Mouse (Mus musculus) c-Kit-negative CD71-positive TER-119-positive erythroid progenitor cells, embryonic 14.5 days (primary cell): Measurements from ENCODE around the gene Fau.

Source experiments
- DNase-seq: peaks from one replicate; pipeline ENCODE4 v3.0.0-alpha.2; 2013; ENCODE audit warnings: low read depth, low spot score

Fau gene

DNA sequence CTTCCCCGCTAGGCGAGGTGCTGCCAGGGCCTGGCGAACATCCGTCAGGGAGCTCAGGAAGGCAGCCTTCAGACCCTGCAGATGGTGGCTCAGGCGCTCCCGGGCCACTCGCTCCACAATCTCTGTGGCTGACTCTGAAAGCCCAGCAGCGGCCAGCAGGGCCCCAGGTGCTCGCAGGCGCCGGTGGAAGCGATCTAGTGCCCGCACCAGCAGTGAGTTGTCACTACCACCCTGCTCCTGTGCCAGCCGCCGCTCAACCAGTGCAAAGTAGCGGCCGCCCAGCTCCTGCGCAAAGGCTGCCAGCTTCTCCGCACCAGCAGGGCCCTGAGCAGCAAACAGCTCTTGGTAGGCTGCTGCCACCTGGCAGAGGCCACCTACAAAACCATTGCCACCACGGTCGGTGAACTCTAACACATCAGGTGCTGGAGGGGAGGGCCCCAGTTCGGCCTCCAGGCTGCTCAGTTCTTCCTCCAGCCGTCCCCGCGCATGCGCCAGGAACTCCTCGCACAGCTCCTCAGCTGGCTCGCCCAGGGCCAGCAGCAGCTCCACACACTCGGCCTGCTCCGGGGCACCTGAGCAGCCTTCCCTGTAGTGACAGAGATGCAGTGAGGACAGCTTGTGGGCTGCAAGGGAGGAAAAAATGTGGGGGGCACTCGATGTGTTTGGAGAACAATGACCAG is 13.1 kb downstream of the Fau start:
- DNase-seq = no peak

DNA sequence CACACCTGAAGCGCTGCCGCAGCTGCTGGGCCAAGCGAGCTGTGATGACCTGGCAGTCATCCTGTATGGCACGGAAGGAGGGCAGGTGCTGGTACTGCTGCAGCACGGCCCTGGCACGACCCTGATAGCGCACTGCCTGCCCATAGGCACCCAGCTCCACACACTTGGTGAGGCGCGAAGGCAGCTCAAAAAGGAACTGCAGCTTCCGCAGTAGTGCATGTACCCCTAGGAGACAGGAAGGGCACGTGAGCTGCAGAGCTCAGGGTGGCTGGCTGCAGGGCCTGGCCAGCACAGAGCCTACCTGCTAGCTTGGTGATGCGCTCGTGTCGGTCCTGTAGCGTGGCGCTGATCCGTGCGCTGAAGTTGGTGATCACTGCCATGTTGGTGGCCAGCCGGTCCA is 13.6 kb downstream of the Fau start:
- no peak for DNase-seq

DNA sequence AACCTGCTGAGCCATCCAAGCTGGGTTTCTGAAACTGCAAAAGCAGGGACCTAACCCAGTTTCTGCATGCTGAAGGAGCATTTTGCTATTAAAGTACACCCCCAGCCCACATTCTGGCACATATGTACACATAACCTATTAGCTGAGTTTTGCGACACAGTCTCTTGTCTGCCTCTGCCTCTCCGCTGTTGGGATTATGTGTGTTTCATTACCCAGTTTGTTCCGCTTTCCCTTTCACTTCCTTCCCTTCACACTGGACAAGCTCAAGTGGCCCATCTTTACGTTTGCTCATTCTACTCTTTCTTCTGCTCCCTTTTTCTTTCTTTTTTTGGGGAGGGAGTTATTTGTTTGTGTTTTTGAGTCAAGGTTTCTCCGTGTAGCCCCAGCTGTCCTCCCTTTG is 16.2 kb downstream of the Fau start:
- no peak for DNase-seq

DNA sequence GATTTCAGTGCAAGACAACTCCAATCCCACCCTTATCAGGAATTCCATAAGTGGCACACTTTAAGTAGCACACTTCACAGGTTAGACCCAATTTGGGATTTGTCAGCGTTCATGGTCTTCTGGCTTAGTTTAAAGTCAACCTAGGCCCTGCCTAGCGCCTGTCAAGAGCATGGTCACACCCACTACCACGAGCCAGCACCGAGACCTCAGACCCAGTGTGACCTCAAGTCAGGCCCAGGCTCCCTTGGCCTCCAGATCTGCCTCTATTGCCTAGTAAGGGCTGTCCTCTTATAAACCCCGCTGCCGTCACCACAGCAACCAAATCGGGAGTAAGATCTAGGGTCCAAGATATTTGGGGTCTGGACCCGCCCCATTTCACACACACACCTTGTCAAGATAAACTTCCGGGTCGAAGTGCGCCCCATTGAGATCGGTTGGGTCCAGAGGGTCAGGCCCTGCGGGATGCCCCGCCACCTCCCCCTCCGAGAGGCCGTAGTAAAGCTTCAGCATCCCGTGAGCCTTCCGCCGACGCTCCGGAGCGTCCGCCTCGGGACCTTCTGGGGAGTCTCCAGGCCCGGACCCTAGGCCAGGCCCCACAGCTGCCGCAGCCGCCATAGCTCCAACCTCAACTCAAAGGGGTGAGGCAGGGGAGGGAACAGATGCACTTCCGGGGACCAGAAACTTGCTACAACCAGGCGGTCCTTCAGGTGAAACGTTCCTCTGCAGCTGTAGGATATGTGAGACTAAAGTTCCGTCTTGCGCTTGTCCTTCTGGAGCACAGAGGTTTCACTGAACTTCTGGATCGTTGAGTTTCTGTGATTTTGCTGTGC is 19.1 kb downstream of the Fau start, which contains the start of gene Vps51:
TSS of gene Vps51 (minus strand) at position 668 of the 830 bp plus-strand sequence.
- DNase-seq = peak; percentile 73

DNA sequence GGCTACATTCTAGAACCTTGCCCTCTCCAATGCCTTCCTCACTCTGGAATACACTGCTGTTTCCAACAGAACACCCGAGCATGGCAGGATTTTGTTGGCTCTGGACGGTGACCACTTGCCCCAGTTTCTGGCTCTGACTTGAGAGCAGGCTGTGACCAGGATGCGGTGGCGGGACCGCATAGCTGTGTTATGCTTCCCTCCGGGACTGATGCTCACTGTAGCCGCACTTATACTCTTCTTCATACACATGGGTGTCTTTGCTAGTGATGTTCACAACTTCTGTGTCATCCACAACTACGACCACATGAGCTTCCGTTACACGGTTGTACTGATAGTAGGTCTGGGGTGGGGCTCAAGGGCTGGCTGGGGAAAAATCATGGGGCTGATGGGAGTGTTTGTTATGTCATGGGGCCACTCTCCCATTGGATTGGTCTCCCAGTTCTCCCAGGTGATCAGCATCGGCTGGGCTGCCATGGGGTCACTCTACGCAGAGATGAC is 22.4 kb downstream of the Fau start, which contains the start of gene Tmem262:
TSS of gene Tmem262 (plus strand) at position 51 of the 498 bp plus-strand sequence.
- no peak for DNase-seq

DNA sequence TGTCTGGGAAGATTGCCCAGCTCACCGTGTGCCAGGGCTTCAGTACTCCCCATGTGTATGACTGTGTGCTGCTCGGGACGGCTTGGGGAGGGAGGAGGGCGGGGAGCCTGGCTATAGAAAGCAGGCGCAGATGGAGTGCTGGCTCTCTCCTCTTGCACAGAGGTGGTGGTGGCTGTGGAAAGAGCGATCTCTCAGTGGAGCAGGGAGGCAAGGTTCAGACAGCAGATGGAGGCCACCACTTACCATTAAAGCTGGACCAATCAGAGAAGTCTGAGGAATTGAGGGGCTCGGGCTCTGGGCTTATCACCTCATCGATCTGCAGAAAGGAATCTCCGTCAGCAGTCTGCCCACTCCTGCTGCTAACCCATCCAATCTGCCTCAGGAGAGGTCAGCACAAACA is 24.5 kb downstream of the Fau start, which contains the start of gene Gm28374:
TSS of gene Gm28374 (minus strand) at position 101 of the 400 bp plus-strand sequence.
- DNase-seq = no peak

DNA sequence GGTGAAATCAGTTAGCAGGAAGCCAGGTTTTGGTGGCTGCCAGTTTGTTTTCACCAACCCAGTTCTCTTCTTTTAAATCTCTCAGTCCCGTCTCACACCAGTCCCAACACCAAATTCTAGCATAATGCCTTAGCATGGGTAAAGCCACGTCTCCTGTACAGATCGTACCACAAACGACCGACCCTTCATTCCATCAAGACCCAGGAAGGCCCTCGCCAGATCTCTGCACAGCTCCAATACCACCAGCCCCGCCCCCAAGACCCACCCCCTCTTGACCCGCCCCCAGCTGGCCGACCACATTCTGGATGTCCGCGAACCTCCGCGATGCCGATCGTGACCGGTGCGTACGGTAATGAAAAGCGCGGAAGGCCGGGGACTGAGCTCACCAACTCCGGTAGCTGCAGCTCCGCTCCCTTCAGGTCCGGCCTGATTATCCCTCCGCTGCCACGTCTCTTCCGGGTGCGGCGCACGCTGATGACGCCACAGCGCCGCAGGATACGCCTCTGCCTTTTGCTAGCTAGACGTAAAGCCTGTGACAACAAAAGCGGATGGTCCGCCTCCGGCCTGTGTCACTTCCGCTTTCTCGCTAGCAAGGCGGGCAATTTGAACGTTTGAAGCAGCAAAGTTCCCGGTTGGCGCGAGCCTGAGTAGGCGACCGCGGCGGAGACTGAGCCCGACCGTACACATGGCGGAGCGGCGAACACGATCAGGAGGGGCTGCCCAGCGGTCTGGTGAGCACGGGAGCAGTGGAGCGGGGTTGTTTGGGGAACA is 27.0 kb downstream of the Fau start, which contains the start of the genes Zfpl1 and Cdca5:
TSS of gene Zfpl1 (minus strand) at position 479 of the 771 bp plus-strand sequence.
TSS of gene Cdca5 (plus strand) at position 506 of the 771 bp plus-strand sequence.
- peak; percentile 98 for DNase-seq

DNA sequence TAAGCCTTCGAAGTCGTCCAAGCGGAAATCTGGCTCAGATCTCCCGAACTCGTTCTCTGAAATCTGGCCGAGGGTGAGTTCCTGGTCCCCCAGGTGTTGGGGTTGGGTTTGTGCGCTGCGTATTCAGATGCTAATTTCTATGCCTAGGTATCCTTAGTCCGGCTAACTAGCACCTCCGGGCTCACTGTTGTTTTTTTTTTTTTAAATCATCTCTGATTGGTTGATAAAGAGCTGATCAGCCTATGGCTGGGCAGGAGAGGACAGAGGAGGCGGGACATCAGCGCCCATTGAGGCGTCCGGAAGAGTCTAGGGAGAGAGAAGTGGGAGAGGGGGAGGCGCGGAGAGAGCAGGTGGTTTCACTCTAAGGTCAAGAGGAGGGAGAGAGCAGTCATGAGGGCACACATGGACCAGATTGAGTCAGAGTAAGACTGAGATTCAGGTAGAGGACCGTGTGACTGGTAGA is 27.8 kb downstream of the Fau start:
- peak; percentile 72 for DNase-seq

DNA sequence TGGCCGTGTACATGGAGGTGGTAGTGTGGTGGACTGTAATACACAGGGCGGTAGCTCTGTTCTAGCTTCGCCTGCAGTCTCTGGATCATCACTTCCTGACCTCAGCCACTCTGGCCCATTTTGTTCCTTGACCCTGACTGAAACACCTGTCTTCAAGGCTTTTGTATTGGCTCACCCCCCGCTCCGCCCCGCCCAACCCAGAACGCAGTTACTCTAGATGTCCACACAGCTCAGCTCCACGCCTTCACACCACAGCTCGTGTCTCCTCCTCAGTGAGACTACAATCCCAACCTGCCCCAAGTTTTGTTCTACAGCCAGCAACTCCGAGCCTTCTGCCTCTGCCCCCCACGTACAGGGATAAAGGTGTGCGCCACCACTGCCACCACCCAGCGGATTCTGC is 31.2 kb downstream of the Fau start:
- DNase-seq = no peak

DNA sequence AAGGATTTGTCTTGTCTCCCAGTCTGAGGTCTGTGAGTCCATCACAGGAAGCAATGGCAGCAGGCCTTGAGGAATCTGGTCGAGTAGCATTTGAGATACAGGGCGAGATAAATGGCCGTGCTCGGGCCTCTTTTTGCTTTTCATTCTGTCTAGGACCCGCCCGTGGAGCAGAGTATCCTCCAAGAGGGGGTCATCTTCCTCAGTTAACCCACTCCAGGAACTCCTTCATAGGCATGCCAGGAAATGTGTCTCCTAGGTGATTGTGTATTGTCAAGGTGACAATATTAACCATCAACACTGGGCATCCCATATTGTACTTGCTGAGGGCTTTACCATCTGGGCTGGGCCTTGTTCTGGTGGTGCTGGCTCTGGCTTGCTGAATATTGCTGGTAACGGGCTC is 36.5 kb downstream of the Fau start, which contains the start of gene AC131692.1:
TSS of gene AC131692.1 (plus strand) at position 301 of the 400 bp plus-strand sequence.
- DNase-seq = no peak

DNA sequence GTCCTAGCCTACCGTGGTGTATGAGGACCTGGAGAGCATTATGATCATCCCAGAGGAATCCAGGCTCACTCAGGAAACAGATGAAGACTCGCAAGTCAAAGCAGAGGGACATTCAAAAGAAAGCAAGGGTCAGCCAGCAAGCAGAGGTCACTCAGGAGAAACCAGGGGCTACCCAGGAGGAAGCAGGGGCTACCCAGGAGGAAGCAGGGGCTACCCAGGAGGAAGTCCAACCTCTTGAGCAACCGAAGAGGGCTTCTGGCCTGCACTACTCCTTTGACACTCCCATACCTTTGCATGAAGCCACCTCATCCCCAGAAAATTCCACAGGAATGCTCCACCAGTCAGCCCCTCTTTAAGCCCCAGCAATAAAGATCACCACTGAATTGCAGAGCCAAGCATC is 40.2 kb downstream of the Fau start:
- no peak for DNase-seq

DNA sequence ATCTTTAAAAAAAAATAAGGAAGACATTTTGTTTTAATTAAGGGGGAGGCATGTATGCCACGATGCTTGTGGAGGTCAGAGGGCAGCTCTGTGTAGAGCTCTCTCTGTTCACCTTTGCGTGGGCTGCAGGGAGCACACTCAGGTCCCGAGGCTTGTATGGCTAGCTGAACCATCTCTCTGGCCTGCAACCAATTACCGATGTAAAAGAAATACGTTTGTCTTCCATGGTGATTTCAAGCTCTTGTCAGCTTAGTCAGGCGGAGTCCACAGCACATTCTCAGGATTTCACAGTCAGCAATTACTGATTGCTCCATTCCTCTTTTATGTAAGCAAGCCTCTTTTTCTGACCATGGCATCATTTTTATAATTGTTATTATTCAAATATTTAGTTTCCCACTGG is 43.5 kb downstream of the Fau start:
- DNase-seq = no peak

DNA sequence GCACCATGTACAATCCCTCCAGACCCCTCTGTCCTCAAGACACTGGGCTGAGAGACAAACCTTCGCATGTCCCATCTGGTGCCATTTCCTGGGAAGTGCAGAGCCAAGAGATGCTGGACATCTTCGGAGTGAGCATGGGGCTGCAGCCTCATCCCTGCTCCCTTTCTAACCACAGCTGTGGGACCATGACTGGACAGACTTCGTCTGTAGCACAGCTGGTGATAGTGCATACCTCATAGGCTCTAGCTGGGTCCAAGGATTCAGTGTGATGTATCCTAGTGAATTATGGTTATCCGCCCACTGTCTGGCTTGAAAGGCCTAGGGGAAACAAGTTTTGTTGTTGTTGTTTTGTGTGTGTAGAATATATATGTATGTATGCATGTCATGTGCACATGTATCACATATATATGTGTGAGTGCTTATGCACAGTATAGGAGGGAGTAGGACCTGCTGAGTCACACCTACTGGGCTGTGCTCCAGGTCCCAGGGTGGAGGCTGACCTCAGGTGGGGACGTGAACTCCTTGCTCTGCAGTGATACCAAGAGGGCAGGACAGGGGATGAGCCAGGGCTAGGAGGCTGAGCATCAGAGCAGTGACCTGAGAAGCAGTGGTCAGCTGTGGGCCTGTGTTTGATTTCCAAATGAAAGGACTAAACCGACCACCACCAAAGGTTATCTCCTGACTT is 44.7 kb downstream of the Fau start:
- DNase-seq = peak; percentile 46

DNA sequence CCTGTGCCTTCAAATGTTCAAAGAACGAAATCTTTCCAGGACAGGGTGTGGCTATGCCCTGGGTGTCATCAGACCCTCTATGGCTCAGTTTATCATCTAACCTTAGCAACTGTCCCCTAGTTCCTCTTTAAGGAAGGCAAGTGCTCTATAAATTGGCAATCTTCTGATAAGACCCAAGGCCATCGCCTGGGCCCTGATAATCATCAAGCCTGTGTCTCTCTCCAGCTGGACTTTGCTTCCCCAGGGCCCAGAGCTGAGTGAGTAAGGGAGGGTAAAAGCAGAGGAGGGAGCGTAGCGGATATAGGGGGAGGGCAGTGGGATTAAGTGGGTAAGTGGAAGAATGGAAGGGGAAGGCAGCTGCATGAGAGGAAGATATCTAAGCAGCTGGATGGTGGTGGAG is 46.8 kb downstream of the Fau start:
- no peak for DNase-seq

DNA sequence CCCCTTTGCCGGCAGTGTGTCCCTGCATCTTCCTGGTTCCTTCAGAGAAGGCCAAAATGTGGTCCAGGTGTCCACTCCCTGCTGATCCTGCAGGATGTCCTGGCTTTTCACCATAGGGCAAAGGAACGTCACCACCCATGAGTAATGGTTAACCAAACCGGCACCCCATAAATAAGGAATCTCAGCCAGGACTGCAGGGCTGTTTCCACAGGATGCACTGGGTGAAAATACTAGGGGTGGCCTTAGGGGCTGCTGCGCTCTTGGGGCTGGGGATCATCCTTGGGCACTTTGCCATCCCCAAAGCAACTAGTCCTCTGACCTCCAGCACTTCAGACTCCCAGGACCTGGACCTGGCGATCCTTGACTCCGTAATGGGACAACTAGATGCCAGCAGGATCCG is 47.9 kb downstream of the Fau start, which contains the start of gene Naaladl1:
TSS of gene Naaladl1 (plus strand) at position 197 of the 400 bp plus-strand sequence.
- DNase-seq = no peak
